Mouse (Mus musculus): ENCODE results near the gene Txn1.

GRCm38 (mm10) chr4:57922171-57922570 lies 34.0 kb downstream of the Txn1 start:
- TF ChIP-seq CTCF (IDR thresholded peaks at IDR 0.05; ENCODE audit: low read depth) (no peak), EP300 (IDR thresholded peaks at IDR 0.05; ENCODE audit: low read depth) (no peak)

Measured in liver, postnatal 0 days (tissue).